Comparison of ENCODE assay signal across 8 mouse cellular contexts in genomic region chr8:94735426-94736094, GRCm38 (mm10). TPM values are rescaled to one million over a fixed set of nuclear protein-coding genes. Genes with fewer than 3 reads are reported as not detected.
DNase-seq lines count a peak whose midpoint lies in the region; ATAC-seq and TF ChIP-seq lines count a peak whose summit lies in the region.

No protein-coding gene starts in this region.

- H3K27ac ChIP-seq in intestine, postnatal 0 days (ENCODE audit: low read depth, low read length), result no peak overlapping the region

- intact Hi-C loops in heart, postnatal 25 days (cut with DNase I), result no loop called here

- TF ChIP-seq CTCF in intestine, postnatal 0 days (IDR thresholded peaks at IDR 0.05; ENCODE audit: low read depth), result no peak

- 45% methylated on average over 5 of the region's 5 CpGs for WGBS in intestine, postnatal 0 days

- no peaks in the 10 kb centered on the region for H3K9me3 ChIP-seq in intestine, postnatal 0 days (ENCODE audit: control insufficient read depth)
- H3K9me3 ChIP-seq in megakaryocyte, embryonic 14.5 days, result peaks cover under 1% of the 10 kb centered on the region

- peak; percentile 92 for DNase-seq in heart, adult 11 months
- DNase-seq in heart, postnatal 25 days (ENCODE audit: low spot score), result no peak
- DNase-seq in brain, adult 2 months (ENCODE audit: low read depth, low spot score), result peak; percentile 43
- no peak for DNase-seq in cerebellum, adult 9-10 months
- no peak for DNase-seq in yolk sac, embryonic 10.5 days (ENCODE audit: low spot score)
- DNase-seq in c-Kit-positive CD71-positive TER-119-positive erythroid progenitor cells, embryonic 14.5 days (ENCODE audit: low spot score), result no peak

- no peak overlapping the region for H3K9ac ChIP-seq in intestine, postnatal 0 days (ENCODE audit: low read depth, low read length)

- no peaks in the 10 kb centered on the region for H3K4me1 ChIP-seq in intestine, postnatal 0 days (replicated peaks; ENCODE audit: control insufficient read depth, insufficient read depth, low read length)
- peaks cover 41% of the 10 kb centered on the region for H3K4me1 ChIP-seq in megakaryocyte, embryonic 14.5 days

- H3K4me2 ChIP-seq in intestine, postnatal 0 days (replicated peaks; ENCODE audit: low read depth), result peak overlapping the region; percentile 38

- H3K36me3 ChIP-seq in intestine, postnatal 0 days (ENCODE audit: control insufficient read depth, insufficient read depth), result no peaks in the 10 kb centered on the region
- H3K36me3 ChIP-seq in megakaryocyte, embryonic 14.5 days (replicated peaks; ENCODE audit: low read length), result no peaks in the 10 kb centered on the region

- no peak for ATAC-seq in intestine, postnatal 0 days

- H3K4me3 ChIP-seq in intestine, postnatal 0 days (ENCODE audit: low read depth, low read length), result no peak overlapping the region
- peak overlapping the region; percentile 86 for H3K4me3 ChIP-seq in megakaryocyte, embryonic 14.5 days (replicated peaks)

- no peaks in the 10 kb centered on the region for H3K27me3 ChIP-seq in intestine, postnatal 0 days (replicated peaks; ENCODE audit: control insufficient read depth, insufficient read depth, low read length)
- peaks cover 6% of the 10 kb centered on the region for H3K27me3 ChIP-seq in megakaryocyte, embryonic 14.5 days (replicated peaks)

RNA-seq across cellular contexts. Expression of gene Ccl22, which starts 9.8 kb away (rescaled TPM):
- not detected for total RNA-seq in heart, postnatal 25 days (2021)
- polyA plus RNA-seq in intestine, postnatal 0 days (2015; fragmentation: Nextera tagmentation; extraction: Ambion mirVana), result 0.05 TPM in 1 of 2 replicates, not detected in the other
- polyA plus RNA-seq in megakaryocyte, embryonic 14.5 days (2012; ENCODE audit: insufficient read depth, low replicate concordance), result 0.30 TPM in 1 of 2 replicates, not detected in the other

RNA-seq across cellular contexts. Expression of gene Cx3cl1, which starts 36.2 kb away (rescaled TPM):
- total RNA-seq in heart, postnatal 25 days (2021), result 1 to 10 TPM; 2.2 to 4.0 TPM
- polyA plus RNA-seq in intestine, postnatal 0 days (2015; fragmentation: Nextera tagmentation; extraction: Ambion mirVana), result 91.8 and 95.5 TPM in 2 replicates
- polyA plus RNA-seq in megakaryocyte, embryonic 14.5 days (2012; ENCODE audit: insufficient read depth, low replicate concordance), result 0.44 TPM in 1 of 2 replicates, not detected in the other

RNA-seq across cellular contexts. Expression of gene Pllp, which starts 39.5 kb away (rescaled TPM):
- under 1 TPM in 1 of 2 experiments, not detected in 1; 0.39 TPM for total RNA-seq in heart, postnatal 25 days (2021)
- 25.3 and 26.3 TPM in 2 replicates for polyA plus RNA-seq in intestine, postnatal 0 days (2015; fragmentation: Nextera tagmentation; extraction: Ambion mirVana)
- polyA plus RNA-seq in megakaryocyte, embryonic 14.5 days (2012; ENCODE audit: insufficient read depth, low replicate concordance), result not detected in 2 replicates

Comparison
In these comparisons a context has a peak if more than half of its experiments do, and no peak if none do; other contexts are left out.
1. DNase-seq: peak in heart, adult 11 months (single experiment) and brain, adult 2 months (single experiment); none in heart, postnatal 25 days (single experiment), cerebellum, adult 9-10 months (single experiment), yolk sac, embryonic 10.5 days (single experiment) and c-Kit-positive CD71-positive TER-119-positive erythroid progenitor cells, embryonic 14.5 days (single experiment).
2. RNA of gene Cx3cl1, which starts 36.2 kb away (polyA plus RNA-seq): 91.8 to 95.5 TPM in intestine, postnatal 0 days; 0.44 TPM in megakaryocyte, embryonic 14.5 days; every median in the first group is over 10 times any median in the second.
3. RNA of gene Pllp, which starts 39.5 kb away (polyA plus RNA-seq): 25.3 to 26.3 TPM in intestine, postnatal 0 days; not detected in megakaryocyte, embryonic 14.5 days; every median in the first group is over 10 times any median in the second.